Mouse (Mus musculus): ENCODE results near the gene Ifitm6.
"Not testable (repeated sequence)": the region's sequence is repeated elsewhere in the genome, so short reads cannot be mapped to it uniquely, and the experiment has no call there.

Ifitm6 gene

GRCm38 (mm10) chr7:141008938-141009660 is 8.6 kb downstream of the Ifitm6 start:
- peak; percentile 88 for DNase-seq (ENCODE audit: low read depth, low spot score)

DNA sequence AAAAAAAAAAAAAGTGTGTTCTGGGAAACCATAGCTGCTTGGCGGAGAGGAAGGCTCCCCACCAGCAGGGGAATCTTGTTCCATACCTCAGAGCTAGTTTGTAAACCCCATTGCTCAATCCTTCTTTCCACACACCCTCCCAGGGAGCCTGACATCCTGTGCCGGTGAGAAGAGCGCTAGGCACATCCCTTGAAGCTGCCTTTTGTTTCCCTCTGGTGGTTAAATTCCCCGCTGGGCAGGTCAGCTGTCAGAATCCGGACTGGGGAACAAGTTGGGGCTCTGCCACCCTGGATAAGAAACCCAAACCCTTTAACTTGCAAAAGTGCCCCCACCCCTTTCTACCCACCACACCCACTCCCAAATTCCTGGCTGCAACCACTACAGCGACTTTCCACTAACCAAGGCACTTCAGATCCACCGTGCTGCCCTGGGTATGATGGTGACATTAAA is 9.4 kb downstream of the Ifitm6 start:
- peak; percentile 85 for DNase-seq (ENCODE audit: low read depth, low spot score)

- no peak for DNase-seq (ENCODE audit: low read depth, low spot score)
Measured at GRCm38 (mm10) chr7:141006914-141007313, 10.8 kb downstream of the Ifitm6 start.

- DNase-seq (ENCODE audit: low read depth, low spot score) = no peak
Measured at GRCm38 (mm10) chr7:141006446-141006845, 11.3 kb downstream of the Ifitm6 start.

DNA sequence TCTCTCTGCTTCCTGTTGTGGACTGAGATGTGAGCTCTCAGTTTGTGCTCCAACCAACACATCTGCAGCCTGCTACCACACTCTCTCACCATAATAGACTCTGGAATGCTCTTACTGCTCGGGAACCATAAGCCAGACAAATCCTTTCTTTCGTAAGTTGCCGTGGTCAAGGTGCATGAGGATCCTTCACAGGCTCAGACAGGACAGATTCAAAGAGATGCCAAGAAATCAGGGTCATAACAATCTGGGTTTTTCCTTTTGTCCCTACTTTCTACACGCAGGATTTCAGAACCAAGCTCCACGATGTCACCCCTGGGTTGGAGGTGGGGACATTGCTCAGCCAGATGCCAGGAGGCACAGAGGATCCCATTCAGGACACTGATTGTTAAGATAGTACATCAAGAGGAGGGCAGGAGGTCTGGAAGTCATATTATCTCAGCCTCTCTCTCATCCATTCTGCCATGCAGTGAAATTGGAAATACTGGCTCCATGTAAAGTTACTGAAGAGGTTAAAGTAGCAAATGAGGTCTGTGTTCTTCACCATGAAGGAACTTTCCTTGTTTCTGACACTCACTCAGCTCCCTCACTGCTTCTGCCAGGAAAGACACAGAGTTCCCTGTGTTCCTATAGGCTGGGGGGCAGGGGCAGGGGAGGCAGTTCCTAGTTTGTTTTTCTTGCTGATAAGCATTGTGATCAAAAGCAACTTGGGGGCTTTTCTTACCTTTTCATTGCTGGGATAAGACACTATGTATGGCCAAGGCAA is 14.3 kb downstream of the Ifitm6 start:
- DNase-seq (ENCODE audit: low read depth, low spot score) = no peak

- no peak for DNase-seq (ENCODE audit: low read depth, low spot score)
Measured at GRCm38 (mm10) chr7:141000881-141001708, 16.6 kb downstream of the Ifitm6 start.

DNA sequence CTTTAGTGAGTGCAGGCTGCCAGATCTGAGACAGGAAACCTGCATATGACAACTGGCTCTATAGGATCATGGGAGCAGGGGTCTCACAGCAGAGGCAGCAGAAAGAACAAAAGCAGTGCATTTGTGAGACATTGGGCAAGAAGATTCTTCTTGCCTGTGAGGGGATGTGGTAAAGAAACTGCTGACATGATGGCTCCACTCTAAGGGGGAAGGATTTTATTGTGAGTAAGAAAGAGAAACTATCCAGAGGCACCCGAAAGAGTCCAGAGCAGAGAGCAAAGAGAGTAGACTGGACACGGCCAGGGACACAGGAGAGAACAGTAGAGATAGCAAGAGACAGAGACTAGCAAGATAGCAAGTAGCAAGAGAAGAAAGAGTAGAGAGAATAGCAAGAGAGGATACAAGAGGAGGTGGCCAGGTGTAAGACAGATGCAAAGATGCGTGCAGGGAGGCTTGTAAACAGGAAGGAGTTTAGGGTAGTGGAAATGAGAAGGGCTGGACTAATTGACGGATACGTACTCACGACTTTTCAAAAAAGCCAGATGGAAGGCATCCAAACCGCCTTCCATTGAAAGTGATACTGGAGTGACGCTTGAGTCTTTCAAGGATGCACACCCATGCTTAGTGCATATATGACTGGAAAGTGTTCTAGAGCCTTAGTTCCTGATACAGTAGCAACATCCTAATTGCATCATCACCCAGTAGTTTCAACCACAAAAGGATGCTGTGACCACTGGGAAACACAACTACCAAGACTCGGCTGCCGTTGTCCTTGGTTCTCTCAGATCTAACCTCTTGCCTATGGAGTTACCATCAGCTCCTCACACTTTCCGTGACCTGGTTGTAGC is 18.6 kb downstream of the Ifitm6 start:
- DNase-seq (ENCODE audit: low read depth, low spot score) = no peak

- no peak for DNase-seq (ENCODE audit: low read depth, low spot score)
Measured at GRCm38 (mm10) chr7:140997817-140998216, 19.9 kb downstream of the Ifitm6 start.

- DNase-seq (ENCODE audit: low read depth, low spot score) = no peak
Measured at GRCm38 (mm10) chr7:140991117-140991689, 26.5 kb downstream of the Ifitm6 start.

DNA sequence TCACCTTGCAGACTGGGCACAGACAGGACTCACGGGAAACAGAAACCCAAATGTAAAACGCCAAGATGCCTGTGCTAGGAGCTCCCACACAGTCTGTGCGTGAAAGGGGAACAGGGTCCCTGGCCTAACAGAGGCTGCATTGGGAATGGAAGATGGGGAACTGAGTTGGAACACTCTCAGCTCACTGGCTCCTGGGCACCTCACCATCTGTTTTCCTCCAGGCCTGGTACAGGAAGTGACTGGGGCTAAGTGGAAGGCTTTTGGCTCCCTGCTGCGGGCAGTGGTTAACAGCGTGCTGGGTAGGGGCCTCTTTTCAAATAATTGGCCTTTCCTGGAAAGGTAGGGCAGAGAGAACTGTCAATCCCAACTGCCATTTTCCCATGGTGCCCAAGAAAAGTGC is 27.1 kb downstream of the Ifitm6 start:
- DNase-seq (ENCODE audit: low read depth, low spot score) = no peak

DNA sequence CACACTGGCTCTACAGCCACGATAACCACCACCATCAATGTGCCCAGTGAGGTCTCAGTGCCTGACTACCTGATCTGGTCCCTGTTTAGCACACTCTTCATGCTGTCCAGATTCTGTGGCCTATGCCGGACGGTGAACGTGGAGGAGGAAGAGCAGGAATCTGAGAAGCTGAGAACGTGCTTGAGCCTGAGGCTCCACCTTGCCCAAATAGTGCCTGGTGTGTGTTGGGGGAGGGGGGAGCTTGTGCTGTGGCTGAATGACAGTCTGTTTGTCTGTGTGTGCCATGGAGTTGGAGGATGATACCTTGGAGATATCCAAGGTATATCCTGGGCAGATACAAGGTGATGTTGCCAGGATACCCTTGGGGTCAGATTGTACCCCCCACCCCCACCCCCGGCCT is 27.5 kb downstream of the Ifitm6 start:
- DNase-seq (ENCODE audit: low read depth, low spot score) = no peak

DNA sequence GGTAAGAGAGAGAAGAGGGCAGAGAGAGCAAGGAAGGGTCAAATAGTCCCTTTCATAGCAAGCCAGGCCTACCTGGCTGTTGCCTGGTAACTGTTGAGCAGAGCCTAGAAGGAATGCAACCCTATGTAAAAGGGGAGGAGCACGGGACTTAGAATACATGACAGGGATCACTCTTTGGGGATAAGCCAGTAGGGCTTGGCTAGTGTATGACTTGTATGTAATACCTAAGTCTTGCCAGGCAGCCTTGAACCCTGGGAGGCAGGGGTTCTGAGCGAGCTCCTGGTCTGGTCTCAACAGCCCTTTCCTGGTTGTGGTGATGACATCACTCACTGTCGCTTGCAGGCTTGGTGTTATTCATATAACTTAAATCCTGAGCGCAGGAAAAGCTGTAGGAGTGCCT is 28.7 kb downstream of the Ifitm6 start:
- DNase-seq (ENCODE audit: low read depth, low spot score) = no peak

DNA sequence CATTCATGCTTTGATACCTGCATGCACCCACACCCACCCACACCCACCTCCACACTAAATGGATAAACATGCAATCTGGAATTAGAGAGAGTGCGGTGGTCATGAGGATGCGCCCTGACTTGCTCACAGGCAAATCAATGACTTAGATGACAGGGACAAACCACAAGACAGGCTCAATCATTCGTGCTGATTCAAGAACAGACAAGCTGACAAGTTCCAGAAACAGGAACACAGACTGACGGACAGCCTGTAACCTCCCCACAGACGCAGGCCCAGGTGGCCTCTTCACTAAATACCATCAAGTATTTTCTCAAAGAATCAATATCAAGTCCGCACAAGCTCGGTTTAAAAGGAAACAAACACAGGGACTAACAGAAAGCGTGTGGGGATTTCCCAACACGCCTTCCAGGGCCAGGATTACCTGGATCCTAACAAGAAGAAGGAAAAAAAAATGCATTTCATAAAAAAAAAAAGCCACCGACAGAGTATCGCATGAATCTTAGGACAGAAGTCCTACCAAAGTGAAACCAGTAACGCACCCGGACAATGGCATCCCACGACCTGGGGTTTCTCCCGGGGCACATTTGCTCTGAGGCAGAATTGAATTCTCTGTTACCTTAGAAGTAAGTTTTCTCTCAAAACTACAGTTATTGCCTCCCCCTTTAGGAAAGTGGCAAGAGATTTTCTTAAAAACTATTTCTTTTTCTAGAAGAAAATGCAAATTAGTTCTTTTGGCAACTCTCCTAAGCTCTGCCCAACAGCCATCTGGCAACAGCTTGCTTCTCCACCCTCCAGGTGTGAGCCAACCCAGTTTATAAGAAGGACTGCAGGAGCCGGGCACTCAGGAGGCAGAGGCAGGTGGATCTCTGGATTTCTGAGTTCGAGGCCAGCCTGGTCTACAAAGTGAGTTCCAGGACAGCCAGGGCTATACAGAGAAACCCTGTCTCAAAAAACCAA is 30.3 kb downstream of the Ifitm6 start:
- no peak for DNase-seq (ENCODE audit: low read depth, low spot score)

GRCm38 (mm10) chr7:140982971-140983370 is 34.8 kb downstream of the Ifitm6 start:
- no peak for DNase-seq (ENCODE audit: low read depth, low spot score)

DNA sequence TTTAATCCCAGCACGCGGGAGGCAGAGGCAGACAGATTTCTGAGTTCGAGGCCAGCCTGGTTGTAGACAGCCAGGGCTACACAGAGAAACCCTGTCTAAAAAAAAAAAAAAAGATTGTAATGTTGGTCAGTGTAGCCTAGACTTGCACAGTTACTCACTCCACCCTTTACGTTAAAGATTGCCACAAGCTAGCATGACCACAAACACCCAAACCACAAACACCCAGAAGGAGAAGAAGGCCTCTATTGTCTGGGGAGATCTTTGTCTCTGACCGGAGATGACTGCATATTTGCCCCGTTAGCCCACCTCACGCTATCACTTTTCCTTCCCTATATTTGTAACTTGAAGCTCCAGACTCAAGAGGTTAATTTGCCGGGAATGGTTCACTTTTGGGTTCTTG is 36.0 kb downstream of the Ifitm6 start:
- peak; percentile 28 for DNase-seq (ENCODE audit: low read depth, low spot score)

- not testable (repeated sequence) for DNase-seq (ENCODE audit: low read depth, low spot score)
Measured at GRCm38 (mm10) chr7:140976720-140977119, 41.0 kb downstream of the Ifitm6 start.

GRCm38 (mm10) chr7:140975465-140975864 is 42.3 kb downstream of the Ifitm6 start:
- peak; percentile 39 for DNase-seq (ENCODE audit: low read depth, low spot score)

DNA sequence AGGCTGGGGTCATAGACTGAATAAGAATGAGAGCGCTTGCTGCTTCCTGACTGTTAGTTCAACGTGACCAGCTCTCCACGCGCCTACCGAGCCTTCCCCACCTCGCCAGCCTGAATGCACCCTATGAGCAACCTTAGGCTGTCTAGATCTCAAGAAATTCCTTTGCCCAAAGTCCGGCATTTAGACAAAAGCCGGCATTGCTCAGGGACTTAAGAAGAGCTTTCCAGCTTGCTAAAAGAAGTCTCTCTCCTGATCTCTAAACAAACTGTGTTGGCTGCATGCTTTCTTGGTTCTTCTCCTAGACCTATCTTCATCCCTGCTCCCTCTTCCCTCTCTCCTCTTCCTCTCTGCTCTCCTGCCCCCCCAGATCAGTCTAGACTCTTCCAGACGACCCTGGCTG is 42.8 kb downstream of the Ifitm6 start:
- no peak for DNase-seq (ENCODE audit: low read depth, low spot score)

GRCm38 (mm10) chr7:140973396-140974165 is 44.1 kb downstream of the Ifitm6 start:
- DNase-seq (ENCODE audit: low read depth, low spot score) = peak; percentile 68
